Mouse (Mus musculus) embryonic facial prominence, embryonic 14.5 days (tissue): ENCODE data around the gene Dner. TPM values are rescaled to one million over a fixed set of nuclear protein-coding genes. Genes with fewer than 3 reads are reported as not detected.

Source experiments
- ATAC-seq: fragments of 200-750 bp; cut with Nextera tagmentation; 2 replicates; pipeline ENCODE4 v1.8.0; 2017; ENCODE audit warnings: low read depth, moderate number of reproducible peaks, moderate TSS enrichment
- DNase-seq: peaks from one replicate; pipeline ENCODE4 v3.0.0-alpha.2; 2015; ENCODE audit warnings: low spot score
- H3K27ac ChIP-seq: fragments of 300-500 bp; sonication (generic); replicated peaks from 2 replicates; pipeline ENCODE4 v1.5.1; 2014; ENCODE audit warnings: low read depth, mild to moderate bottlenecking, low read length, moderate library complexity
- H3K27me3 ChIP-seq: fragments of 300-500 bp; sonication (generic); replicated peaks from 2 replicates; pipeline ENCODE4 v1.6.1; 2014; ENCODE audit warnings: low read length; ENCODE audit not compliant: control insufficient read depth, insufficient read depth
- H3K36me3 ChIP-seq: fragments of 300-500 bp; sonication (generic); 2 replicates; pipeline ENCODE4 v1.6.1; 2014; ENCODE audit warnings: low read length, mixed read lengths; ENCODE audit not compliant: control insufficient read depth, insufficient read depth
- H3K4me1 ChIP-seq: fragments of 300-500 bp; sonication (generic); 2 replicates; pipeline ENCODE4 v1.6.1; 2014; ENCODE audit warnings: antibody characterized with exemption, low read length; ENCODE audit not compliant: control insufficient read depth, insufficient read depth
- H3K4me2 ChIP-seq: fragments of 300-500 bp; sonication (generic); 2 replicates; pipeline ENCODE4 v1.6.1; 2014; ENCODE audit warnings: low read depth, mild to moderate bottlenecking, low read length, moderate library complexity, mixed read lengths
- H3K4me3 ChIP-seq: fragments of 300-500 bp; sonication (generic); 2 replicates; pipeline ENCODE4 v1.5.1; 2014; ENCODE audit warnings: low read depth, mild to moderate bottlenecking, low read length
- H3K9ac ChIP-seq: fragments of 300-500 bp; sonication (generic); 2 replicates; pipeline ENCODE4 v1.6.1; 2014; ENCODE audit warnings: low read depth, mild to moderate bottlenecking, low read length, moderate library complexity, mixed read lengths
- H3K9me3 ChIP-seq: fragments of 300-500 bp; sonication (generic); 2 replicates; pipeline ENCODE4 v1.6.1; 2016; ENCODE audit warnings: low read length; ENCODE audit not compliant: control insufficient read depth
- WGBS: fragments of 180-500 bp; shearing (Covaris S2); extraction: QIAGEN DNeasy Blood & Tissue Kit; methylation state at CpG from one replicate; pipeline ENCODE4 v1.1.7; 2014; 5-methylcytosine and 5-hydroxymethylcytosine counted together
- polyA plus RNA-seq: library from polyadenylated mRNA; unstranded; fragments of >200 nt; fragmentation: Nextera tagmentation; extraction: Ambion mirVana; gene quantifications from 2 replicates; pipeline ENCODE4 v1.2.1, GENCODE M21; 2014

Dner gene
- polyA plus RNA-seq, 1 experiment from 2014 or later: 13.3 TPM

DNA sequence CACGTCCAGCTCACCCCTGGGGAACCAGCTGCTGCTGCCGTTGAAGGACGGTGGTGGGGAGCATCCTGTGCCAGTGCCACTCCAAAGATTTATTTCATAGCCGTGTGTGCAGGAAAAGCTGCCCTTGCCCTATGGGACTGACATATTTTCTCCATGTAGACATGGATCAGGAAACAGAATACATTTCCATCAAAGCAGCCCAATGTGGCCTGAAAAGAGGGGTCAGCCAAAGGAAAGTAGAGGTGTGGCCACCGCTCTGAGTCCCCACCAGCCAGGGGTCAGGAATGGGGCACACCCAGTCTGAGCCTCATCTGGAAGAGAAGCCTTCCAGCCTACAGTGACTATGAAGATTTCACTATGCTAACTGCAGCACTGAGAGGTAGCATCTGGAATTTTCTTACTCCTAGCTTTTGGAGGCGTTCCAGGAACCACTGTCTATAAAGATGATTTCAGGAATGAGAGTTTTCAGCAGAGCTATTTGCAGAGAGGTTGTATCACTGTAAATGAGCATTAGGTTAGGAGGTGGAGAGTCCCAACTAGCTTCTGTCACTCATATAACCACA, 189.0 kb downstream of the Dner start:
- WGBS: 31% methylated on average over 6 of the region's 6 CpGs
- DNase-seq (peak; percentile 83), ATAC-seq (peak; percentile 55)
- no peak overlapping the region; the same call in 1 of the 2 replicates for H3K27ac ChIP-seq
- H3K27me3 ChIP-seq: no peaks in the 10 kb centered on the region
- no peak overlapping the region for H3K4me2 ChIP-seq
- H3K36me3 ChIP-seq: no peaks in the 10 kb centered on the region
- no peaks in the 10 kb centered on the region for H3K9me3 ChIP-seq
- H3K4me3 ChIP-seq: no peak overlapping the region
- peaks cover 12% of the 10 kb centered on the region for H3K4me1 ChIP-seq
- no peak overlapping the region for H3K9ac ChIP-seq

DNA sequence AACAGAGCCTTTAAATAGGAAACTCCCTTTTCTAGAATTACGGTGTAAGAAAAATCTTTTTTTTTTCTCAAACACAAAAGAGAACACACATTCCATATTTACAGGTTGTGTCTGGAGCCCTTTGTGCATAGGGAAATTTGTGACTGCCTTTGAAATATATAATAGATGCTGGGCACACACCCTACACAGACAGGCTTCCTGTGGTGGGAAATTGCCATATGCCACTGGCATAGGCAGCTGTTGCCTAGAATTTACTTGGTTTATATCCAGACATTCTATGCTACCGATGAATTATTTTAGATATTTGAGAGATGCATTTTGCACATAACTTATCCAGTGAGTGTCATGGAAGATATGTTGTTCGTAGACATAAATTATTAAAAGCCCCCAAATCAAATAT, 195.3 kb downstream of the Dner start:
- no peaks in the 10 kb centered on the region for H3K9me3 ChIP-seq
- no peak overlapping the region for H3K9ac ChIP-seq
- DNase-seq (peak; percentile 12), ATAC-seq (no peak)
- H3K4me1 ChIP-seq: no peaks in the 10 kb centered on the region
- H3K4me2 ChIP-seq: no peak overlapping the region
- no peak overlapping the region for H3K27ac ChIP-seq
- no peaks in the 10 kb centered on the region for H3K36me3 ChIP-seq
- no peak overlapping the region for H3K4me3 ChIP-seq
- no peaks in the 10 kb centered on the region for H3K27me3 ChIP-seq
- 86% methylated on average over 3 of the region's 3 CpGs for WGBS

- no peak for DNase-seq
- H3K4me1 ChIP-seq: no peaks in the 10 kb centered on the region
- H3K9ac ChIP-seq: no peak overlapping the region
- H3K36me3 ChIP-seq: no peaks in the 10 kb centered on the region
- H3K4me3 ChIP-seq: no peak overlapping the region
- WGBS: 75% methylated on average over 6 of the region's 6 CpGs
- H3K4me2 ChIP-seq: no peak overlapping the region
- no peak for ATAC-seq
- no peaks in the 10 kb centered on the region for H3K9me3 ChIP-seq
- no peak overlapping the region for H3K27ac ChIP-seq
- no peaks in the 10 kb centered on the region for H3K27me3 ChIP-seq
These were observed 204.3 kb downstream of the Dner start for GRCm38 (mm10) chr1:84491732-84492131.

DNA sequence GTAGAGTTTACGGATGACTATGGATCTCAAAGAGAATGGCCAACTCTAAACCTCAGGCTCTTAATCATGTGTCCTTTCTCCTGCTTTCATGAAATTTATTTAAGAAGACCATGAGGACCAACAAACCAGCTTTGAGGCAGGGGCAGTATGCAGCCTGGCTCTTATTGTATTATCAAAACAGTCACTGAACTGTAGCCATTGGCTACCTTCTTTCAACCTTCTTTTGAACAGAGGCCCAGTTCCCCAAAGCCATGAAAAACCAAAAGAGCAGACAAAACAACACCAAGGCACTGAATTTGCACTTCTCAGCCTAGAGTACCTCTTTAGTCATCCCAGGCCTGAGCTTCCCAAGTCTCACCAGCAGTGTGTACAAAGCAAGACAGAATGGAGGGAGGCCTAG, 207.5 kb downstream of the Dner start:
- Histone ChIP-seq H3K9ac (no peak overlapping the region), H3K4me1 (no peaks in the 10 kb centered on the region), H3K9me3 (no peaks in the 10 kb centered on the region), H3K27ac (no peak overlapping the region), H3K4me2 (no peak overlapping the region), H3K36me3 (no peaks in the 10 kb centered on the region), H3K4me3 (no peak overlapping the region), H3K27me3 (no peaks in the 10 kb centered on the region)
- no peak for ATAC-seq
- no peak for DNase-seq
- WGBS: 93% methylated on average over 1 of the region's 1 CpGs

DNA sequence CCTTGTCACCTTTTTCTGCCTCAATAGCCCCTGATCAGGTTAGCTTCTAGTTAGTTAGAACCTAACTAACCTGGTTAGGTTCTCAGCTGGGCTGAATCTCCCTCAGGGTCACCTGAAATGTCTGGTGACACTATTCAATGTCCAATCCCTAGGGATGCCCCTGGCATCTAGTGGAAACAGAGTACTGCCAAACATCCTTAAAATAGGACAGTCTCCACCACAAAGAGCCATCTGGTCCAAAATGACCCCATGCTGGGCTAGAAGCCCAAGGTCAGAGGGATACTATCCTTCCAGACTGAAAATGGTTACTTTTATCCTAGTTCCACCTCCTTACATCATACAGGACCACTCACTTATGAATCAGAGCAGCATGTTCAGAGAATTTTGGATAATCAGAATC, 211.0 kb downstream of the Dner start:
- Histone ChIP-seq H3K36me3 (no peaks in the 10 kb centered on the region), H3K27me3 (no peaks in the 10 kb centered on the region), H3K27ac (no peak overlapping the region), H3K9me3 (no peaks in the 10 kb centered on the region), H3K4me3 (no peak overlapping the region), H3K9ac (no peak overlapping the region), H3K4me2 (no peak overlapping the region), H3K4me1 (no peaks in the 10 kb centered on the region)
- DNase-seq: no peak
- ATAC-seq: no peak

DNA sequence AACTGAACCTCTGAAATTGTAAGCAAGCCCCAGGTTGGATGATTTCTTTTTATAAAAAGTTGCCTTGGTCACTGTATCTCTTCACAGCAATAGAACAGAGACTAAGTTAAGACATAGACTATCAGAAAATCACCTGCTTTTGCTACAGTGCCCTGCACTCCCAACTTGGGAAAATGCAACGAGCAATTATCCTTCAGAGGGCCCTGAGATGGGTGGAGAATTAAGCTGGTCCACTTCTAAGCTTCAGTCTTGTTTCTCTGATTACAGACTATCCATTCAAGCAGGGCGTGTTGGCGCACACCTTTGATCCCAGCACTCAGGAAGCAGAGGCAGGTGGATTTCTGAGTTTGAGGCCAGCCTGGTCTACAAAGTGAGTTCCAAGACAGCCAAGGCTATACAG, 211.4 kb downstream of the Dner start:
- no peaks in the 10 kb centered on the region for H3K36me3 ChIP-seq
- H3K9ac ChIP-seq: no peak overlapping the region
- no peaks in the 10 kb centered on the region for H3K9me3 ChIP-seq
- DNase-seq (no peak), ATAC-seq (no peak)
- H3K4me1 ChIP-seq: no peaks in the 10 kb centered on the region
- no peak overlapping the region for H3K4me3 ChIP-seq
- H3K27ac ChIP-seq: no peak overlapping the region
- no peaks in the 10 kb centered on the region for H3K27me3 ChIP-seq
- no peak overlapping the region for H3K4me2 ChIP-seq
- WGBS: 88% methylated on average over 3 of the region's 3 CpGs

DNA sequence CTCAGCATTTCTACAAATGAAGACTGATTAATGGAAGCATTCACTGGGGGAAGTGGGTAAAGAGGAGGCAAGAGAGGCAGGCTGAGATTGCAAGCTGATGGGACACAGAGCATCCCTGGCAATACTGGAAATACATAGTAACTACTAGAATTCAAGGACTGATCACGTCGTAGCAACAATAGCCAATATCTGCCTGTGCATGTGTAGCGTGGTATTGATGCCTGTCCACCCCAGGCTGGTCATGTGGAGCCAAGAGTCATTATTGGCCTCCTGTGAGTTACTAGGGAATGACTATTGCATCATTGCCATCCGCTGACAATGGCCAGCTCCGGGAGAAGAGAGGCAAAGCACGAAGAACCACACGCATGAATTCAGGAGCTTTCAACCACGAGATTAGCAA, 216.0 kb downstream of the Dner start:
- H3K27me3 ChIP-seq: no peaks in the 10 kb centered on the region
- no peak overlapping the region for H3K4me2 ChIP-seq
- 88% methylated on average over 8 of the region's 8 CpGs for WGBS
- H3K27ac ChIP-seq: no peak overlapping the region
- DNase-seq: no peak
- no peak overlapping the region for H3K4me3 ChIP-seq
- no peak for ATAC-seq
- H3K9ac ChIP-seq: no peak overlapping the region
- no peaks in the 10 kb centered on the region for H3K4me1 ChIP-seq
- H3K36me3 ChIP-seq: no peaks in the 10 kb centered on the region
- H3K9me3 ChIP-seq: no peaks in the 10 kb centered on the region

DNA sequence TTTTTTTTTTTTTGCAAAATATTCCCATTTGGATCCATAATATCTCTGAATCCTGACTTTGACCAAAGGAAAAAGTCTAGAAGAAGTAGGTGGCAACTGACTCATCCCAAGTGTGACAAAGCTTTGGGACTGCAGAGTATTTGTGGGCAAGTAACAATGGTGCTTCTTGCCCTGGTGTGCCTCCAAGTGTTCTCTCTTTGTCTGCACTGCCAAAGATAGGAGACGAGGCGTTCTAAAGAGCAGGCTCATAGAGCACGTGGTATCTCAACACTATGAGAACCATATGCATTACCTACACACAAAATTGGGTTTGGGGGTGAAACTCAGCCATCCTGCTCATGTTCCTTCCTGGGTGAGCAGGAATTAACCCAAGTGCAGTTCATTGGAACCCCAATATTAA, 221.7 kb downstream of the Dner start:
- no peak overlapping the region for H3K4me3 ChIP-seq
- H3K9ac ChIP-seq: no peak overlapping the region
- no peak for DNase-seq
- H3K36me3 ChIP-seq: no peaks in the 10 kb centered on the region
- no peak overlapping the region for H3K4me2 ChIP-seq
- H3K27me3 ChIP-seq: no peaks in the 10 kb centered on the region
- WGBS: 78% methylated on average over 3 of the region's 3 CpGs
- no peaks in the 10 kb centered on the region for H3K4me1 ChIP-seq
- no peaks in the 10 kb centered on the region for H3K9me3 ChIP-seq
- H3K27ac ChIP-seq: no peak overlapping the region
- ATAC-seq: no peak

- no peaks in the 10 kb centered on the region for H3K27me3 ChIP-seq
- H3K9me3 ChIP-seq: no peaks in the 10 kb centered on the region
- no peak overlapping the region for H3K9ac ChIP-seq
- H3K4me2 ChIP-seq: no peak overlapping the region
- no peak for ATAC-seq
- no peaks in the 10 kb centered on the region for H3K36me3 ChIP-seq
- no peak overlapping the region for H3K4me3 ChIP-seq
- H3K4me1 ChIP-seq: no peaks in the 10 kb centered on the region
- no peak for DNase-seq
- H3K27ac ChIP-seq: no peak overlapping the region
- WGBS: 72% methylated on average over 2 of the region's 2 CpGs
These were observed 223.8 kb downstream of the Dner start for GRCm38 (mm10) chr1:84472260-84472659.
